Mouse (Mus musculus): ENCODE measurements around the gene Trim39. TPM values are rescaled to one million over a fixed set of nuclear protein-coding genes. Genes with fewer than 3 reads are reported as not detected.
"Not testable (repeated sequence)": the region's sequence is repeated elsewhere in the genome, so short reads cannot be mapped to it uniquely, and the experiment has no call there.

The Trim39 gene
- polyA plus RNA-seq (2014; fragmentation: Nextera tagmentation; extraction: Ambion mirVana) = 8.7 and 9.5 TPM in 2 replicates

DNA sequence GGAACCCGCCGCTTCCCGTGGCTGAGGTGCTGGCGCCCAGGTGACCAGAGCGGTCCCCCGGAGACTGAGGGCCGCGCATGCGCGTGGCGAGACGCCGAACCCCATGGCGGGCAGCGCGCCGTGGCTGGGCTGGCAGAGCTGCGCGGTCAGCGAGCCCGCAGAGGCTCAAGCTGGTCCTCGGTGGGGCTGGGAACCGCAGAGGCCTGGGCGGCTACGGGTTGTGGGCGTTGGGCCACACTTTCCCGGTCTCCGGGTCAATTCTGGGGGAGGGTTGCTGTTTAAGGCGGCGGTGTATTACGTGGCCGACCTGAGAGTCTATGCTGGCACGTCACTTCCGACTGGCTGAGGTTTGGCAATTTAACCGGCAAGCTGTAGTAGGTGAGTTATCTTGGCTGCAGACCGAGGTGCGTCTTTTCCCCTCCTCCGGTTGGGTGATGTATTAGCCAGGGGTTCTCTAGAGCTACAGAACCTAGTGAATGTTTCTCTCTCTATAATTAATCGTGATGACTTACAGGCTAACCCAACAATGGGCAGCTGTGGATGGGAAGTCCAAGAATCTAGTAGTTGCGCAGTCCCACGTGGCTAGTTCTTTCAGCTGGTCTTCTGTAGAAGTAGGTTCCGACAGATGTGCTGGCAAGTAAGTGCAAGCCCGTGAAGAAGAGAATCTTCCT, at the start of gene Trim39:
Gene Trim39 (minus strand): TSS at position 662 of the 671 bp plus-strand sequence.
- Histone ChIP-seq H3K27me3 (ENCODE audit: control insufficient read depth, insufficient read depth, low read length) (no peaks in the 10 kb centered on the region), H3K27ac (replicated peaks in 1 of 2; ENCODE audit: control insufficient read depth in 1 of 2, insufficient read depth in 1 of 2, low read depth in 2 of 2, low read length in 2 of 2) (peak within 1 kb of the TSS; percentile 73 to 88), H3K9ac (ENCODE audit: low read length) (peak within 1 kb of the TSS; percentile 95), H3K4me1 (ENCODE audit: control insufficient read depth in 2 of 2, insufficient read depth in 2 of 2, low read length in 2 of 2) (peaks cover 8 to 26% of the 10 kb centered on the region in 2 experiments), H3K36me3 (ENCODE audit: control insufficient read depth, insufficient read depth, low read length) (peaks cover 44% of the 10 kb centered on the region), H3K4me3 (ENCODE audit: control insufficient read depth in 1 of 2, insufficient read depth in 1 of 2, low read depth in 1 of 2, low read length in 2 of 2) (peak within 1 kb of the TSS; percentile 90 to 96), H3K4me2 (ENCODE audit: low read length) (peak within 1 kb of the TSS; percentile 81), H3K9me3 (ENCODE audit: control insufficient read depth, low read length) (no peaks in the 10 kb centered on the region)
- under 1% methylated on average over 43 of the region's 43 CpGs for WGBS
- ATAC-seq (ENCODE audit: insufficient number of reproducible peaks, insufficient read depth, low FRiP score, low read depth) = peak; percentile 70

DNA sequence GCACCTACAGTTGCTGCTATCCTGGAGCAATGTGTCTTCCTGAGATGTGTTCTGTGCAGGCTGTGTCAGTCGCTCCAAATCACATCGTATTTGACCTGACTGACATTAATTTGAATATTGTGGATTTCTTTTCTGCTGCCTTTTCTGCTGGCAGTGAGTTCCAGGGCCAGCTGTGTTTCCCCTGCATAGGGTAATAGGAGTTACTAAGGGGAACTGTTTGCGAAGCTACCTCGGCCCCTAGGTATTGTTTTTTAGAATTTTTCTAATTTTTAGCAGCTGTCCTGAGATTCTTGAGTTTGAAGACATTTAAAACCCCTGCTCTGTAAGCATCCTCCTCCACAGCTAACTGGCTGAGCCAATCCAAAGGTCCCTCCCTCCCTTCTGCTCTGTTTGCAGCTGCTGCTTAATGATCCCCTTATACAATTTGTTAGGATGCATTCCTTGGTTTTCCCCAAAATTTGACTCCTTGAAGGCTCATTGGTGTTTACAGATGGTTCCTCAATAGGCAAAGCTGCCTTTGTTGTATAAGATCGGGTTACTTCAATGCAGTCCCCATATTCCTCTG, 43.7 kb upstream of the Trim39 start:
- peak overlapping the region; percentile 92 for H3K4me2 ChIP-seq (ENCODE audit: low read length)
- ATAC-seq (ENCODE audit: insufficient number of reproducible peaks, insufficient read depth, low FRiP score, low read depth) = no peak
- H3K27ac ChIP-seq (replicated peaks in 1 of 2; ENCODE audit: control insufficient read depth in 1 of 2, insufficient read depth in 1 of 2, low read depth in 2 of 2, low read length in 2 of 2) = no peak overlapping the region
- no peak overlapping the region for H3K9ac ChIP-seq (ENCODE audit: low read length)
- no peaks in the 10 kb centered on the region for H3K9me3 ChIP-seq (ENCODE audit: control insufficient read depth, low read length)
- peaks cover 6% of the 10 kb centered on the region; the same call in 1 of the 2 replicates for H3K27me3 ChIP-seq (ENCODE audit: control insufficient read depth, insufficient read depth, low read length)
- no peaks in the 10 kb centered on the region for H3K36me3 ChIP-seq (ENCODE audit: control insufficient read depth, insufficient read depth, low read length)
- WGBS = 35% methylated on average over 5 of the region's 5 CpGs
- H3K4me1 ChIP-seq (ENCODE audit: control insufficient read depth in 2 of 2, insufficient read depth in 2 of 2, low read length in 2 of 2) = peaks cover 0 to 3% of the 10 kb centered on the region in 2 experiments; a peak in 2 of 4 replicates
- peak overlapping the region; percentile 54 to 71 for H3K4me3 ChIP-seq (ENCODE audit: control insufficient read depth in 1 of 2, insufficient read depth in 1 of 2, low read depth in 1 of 2, low read length in 2 of 2)

DNA sequence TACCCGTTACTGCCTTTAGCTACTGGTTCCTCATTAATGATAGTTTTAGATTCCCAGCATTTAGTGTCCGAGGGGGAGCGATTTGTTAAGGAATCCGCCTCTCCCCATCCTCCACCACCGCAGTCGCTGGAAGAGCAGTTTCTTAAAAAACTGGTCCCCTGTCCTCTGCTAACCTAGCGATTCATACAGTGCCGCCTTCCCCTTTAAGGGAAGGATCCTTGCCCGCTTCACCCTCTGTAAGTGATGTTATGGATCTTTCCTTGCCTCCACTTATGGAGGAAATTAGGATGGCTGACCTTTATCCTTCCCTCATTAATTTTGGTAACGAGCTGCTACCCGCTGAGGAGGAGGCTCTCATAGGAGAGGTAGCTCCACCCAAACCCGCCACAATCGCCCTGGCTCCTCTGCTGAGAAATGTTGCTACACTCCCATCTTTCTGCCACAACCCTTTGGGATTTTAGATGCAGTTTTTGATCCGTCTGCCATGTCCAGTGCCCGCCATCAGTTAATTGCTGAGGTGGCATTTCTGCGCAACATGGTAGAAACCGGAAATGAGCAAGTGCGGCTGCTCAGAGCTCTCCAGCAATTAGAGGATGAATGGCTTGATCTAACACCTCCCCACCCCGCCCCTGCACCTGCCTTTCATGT, 43.1 kb upstream of the Trim39 start:
- H3K4me3 ChIP-seq (ENCODE audit: control insufficient read depth in 1 of 2, insufficient read depth in 1 of 2, low read depth in 1 of 2, low read length in 2 of 2) = peak overlapping the region; percentile 54 to 71
- peak overlapping the region; percentile 66 for H3K9ac ChIP-seq (ENCODE audit: low read length)
- no peaks in the 10 kb centered on the region for H3K9me3 ChIP-seq (ENCODE audit: control insufficient read depth, low read length)
- H3K27ac ChIP-seq (replicated peaks in 1 of 2; ENCODE audit: control insufficient read depth in 1 of 2, insufficient read depth in 1 of 2, low read depth in 2 of 2, low read length in 2 of 2) = no peak overlapping the region
- peak overlapping the region; percentile 92 for H3K4me2 ChIP-seq (ENCODE audit: low read length)
- ATAC-seq (ENCODE audit: insufficient number of reproducible peaks, insufficient read depth, low FRiP score, low read depth) = no peak
- H3K27me3 ChIP-seq (ENCODE audit: control insufficient read depth, insufficient read depth, low read length) = peaks cover 6% of the 10 kb centered on the region; the same call in 1 of the 2 replicates
- H3K4me1 ChIP-seq (ENCODE audit: control insufficient read depth in 2 of 2, insufficient read depth in 2 of 2, low read length in 2 of 2) = peaks cover 0 to 3% of the 10 kb centered on the region in 2 experiments; a peak in 2 of 4 replicates
- no peaks in the 10 kb centered on the region for H3K36me3 ChIP-seq (ENCODE audit: control insufficient read depth, insufficient read depth, low read length)
- WGBS = under 1% methylated on average over 19 of the region's 19 CpGs

DNA sequence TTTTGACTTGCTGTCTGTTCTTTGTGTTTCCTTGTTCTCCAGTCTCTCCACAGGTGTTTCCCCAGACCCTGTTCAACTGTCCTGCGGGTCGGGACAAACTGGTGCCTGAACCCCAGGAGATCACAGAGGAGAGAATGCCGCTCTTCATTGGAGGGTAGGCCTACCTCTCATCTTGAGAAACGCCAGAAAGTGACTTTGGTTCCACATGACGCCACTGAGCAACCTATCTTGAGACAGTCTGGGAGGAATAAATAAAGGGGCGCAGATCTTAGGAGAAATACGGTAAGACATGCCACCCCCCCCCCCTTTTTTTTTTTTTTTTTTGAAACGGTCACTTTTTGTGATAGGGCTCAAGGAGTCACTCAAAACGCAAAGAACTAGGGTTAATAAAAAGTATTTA, 42.5 kb upstream of the Trim39 start:
- ATAC-seq (ENCODE audit: insufficient number of reproducible peaks, insufficient read depth, low FRiP score, low read depth) = no peak

DNA sequence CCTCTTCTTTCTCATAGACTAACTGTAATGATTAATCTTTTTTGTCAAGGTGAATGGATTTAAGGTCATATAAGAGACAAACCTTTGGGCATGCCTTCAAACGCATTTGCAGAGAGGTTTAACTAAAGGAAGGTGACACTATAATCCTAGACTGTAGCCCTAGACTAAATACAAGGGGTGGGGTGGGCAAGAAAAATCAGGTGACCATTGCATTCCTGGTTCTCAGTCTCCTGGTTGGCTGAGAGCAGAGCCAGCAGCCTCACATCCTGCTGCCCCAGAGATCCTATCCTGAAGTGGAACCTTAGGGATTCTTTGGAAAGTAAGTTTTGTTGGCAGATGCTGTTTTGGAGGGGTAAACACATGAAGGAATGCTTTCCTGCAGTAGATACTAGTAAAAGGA, 37.2 kb upstream of the Trim39 start:
- H3K36me3 ChIP-seq (ENCODE audit: control insufficient read depth, insufficient read depth, low read length) = no peaks in the 10 kb centered on the region
- no peak overlapping the region for H3K27ac ChIP-seq (replicated peaks in 1 of 2; ENCODE audit: control insufficient read depth in 1 of 2, insufficient read depth in 1 of 2, low read depth in 2 of 2, low read length in 2 of 2)
- H3K4me1 ChIP-seq (ENCODE audit: control insufficient read depth in 2 of 2, insufficient read depth in 2 of 2, low read length in 2 of 2) = no peaks in the 10 kb centered on the region
- H3K27me3 ChIP-seq (ENCODE audit: control insufficient read depth, insufficient read depth, low read length) = no peaks in the 10 kb centered on the region
- WGBS = 43% methylated on average over 1 of the region's 1 CpGs
- H3K4me2 ChIP-seq (ENCODE audit: low read length) = no peak overlapping the region
- H3K4me3 ChIP-seq (ENCODE audit: control insufficient read depth in 1 of 2, insufficient read depth in 1 of 2, low read depth in 1 of 2, low read length in 2 of 2) = no peak overlapping the region
- ATAC-seq (ENCODE audit: insufficient number of reproducible peaks, insufficient read depth, low FRiP score, low read depth) = no peak
- H3K9me3 ChIP-seq (ENCODE audit: control insufficient read depth, low read length) = no peaks in the 10 kb centered on the region
- no peak overlapping the region for H3K9ac ChIP-seq (ENCODE audit: low read length)

More for the DNA sequence above, 42.5 kb upstream of the Trim39 start:
- peaks cover 0 to 3% of the 10 kb centered on the region in 2 experiments; a peak in 2 of 4 replicates for H3K4me1 ChIP-seq (ENCODE audit: control insufficient read depth in 2 of 2, insufficient read depth in 2 of 2, low read length in 2 of 2)
- peak overlapping the region; percentile 92 for H3K4me2 ChIP-seq (ENCODE audit: low read length)
- H3K4me3 ChIP-seq (ENCODE audit: control insufficient read depth in 1 of 2, insufficient read depth in 1 of 2, low read depth in 1 of 2, low read length in 2 of 2) = peak overlapping the region in 1 of 2 experiments; percentile 54; a peak in 3 of 4 replicates
- WGBS = 5% methylated on average over 9 of the region's 9 CpGs
- no peaks in the 10 kb centered on the region for H3K9me3 ChIP-seq (ENCODE audit: control insufficient read depth, low read length)
- H3K27me3 ChIP-seq (ENCODE audit: control insufficient read depth, insufficient read depth, low read length) = peaks cover 6% of the 10 kb centered on the region; the same call in 1 of the 2 replicates
- no peak overlapping the region for H3K27ac ChIP-seq (replicated peaks in 1 of 2; ENCODE audit: control insufficient read depth in 1 of 2, insufficient read depth in 1 of 2, low read depth in 2 of 2, low read length in 2 of 2)
- H3K36me3 ChIP-seq (ENCODE audit: control insufficient read depth, insufficient read depth, low read length) = no peaks in the 10 kb centered on the region
- H3K9ac ChIP-seq (ENCODE audit: low read length) = peak overlapping the region; percentile 66

DNA sequence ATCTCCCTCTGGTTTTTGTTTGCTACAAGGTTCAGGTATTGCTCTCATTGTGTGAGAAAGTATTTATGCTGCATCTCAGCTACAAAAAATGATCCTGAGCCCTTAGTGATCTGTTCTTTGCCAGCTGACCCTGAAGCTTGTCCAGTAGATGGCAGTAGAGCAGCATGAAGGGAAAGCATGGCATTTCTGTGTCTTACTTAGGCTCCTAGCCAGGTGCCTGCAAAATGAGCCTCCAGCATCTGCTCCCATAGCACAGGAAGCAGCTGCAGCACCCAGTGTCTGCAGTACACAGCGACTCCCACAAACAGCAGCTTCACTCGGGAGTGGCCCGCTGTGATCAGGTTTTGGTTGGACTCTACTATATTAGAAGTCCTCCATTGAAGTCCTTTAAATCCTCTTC, 36.8 kb upstream of the Trim39 start:
- WGBS = 3% methylated on average over 3 of the region's 3 CpGs
- not testable (repeated sequence) for H3K4me1 ChIP-seq (ENCODE audit: control insufficient read depth in 2 of 2, insufficient read depth in 2 of 2, low read length in 2 of 2); H3K4me2 ChIP-seq (ENCODE audit: low read length); H3K36me3 ChIP-seq (ENCODE audit: control insufficient read depth, insufficient read depth, low read length); ATAC-seq (ENCODE audit: insufficient number of reproducible peaks, insufficient read depth, low FRiP score, low read depth); H3K9me3 ChIP-seq (ENCODE audit: control insufficient read depth, low read length); H3K27me3 ChIP-seq (ENCODE audit: control insufficient read depth, insufficient read depth, low read length); H3K9ac ChIP-seq (ENCODE audit: low read length); H3K4me3 ChIP-seq (ENCODE audit: control insufficient read depth in 1 of 2, insufficient read depth in 1 of 2, low read depth in 1 of 2, low read length in 2 of 2); H3K27ac ChIP-seq (replicated peaks in 1 of 2; ENCODE audit: control insufficient read depth in 1 of 2, insufficient read depth in 1 of 2, low read depth in 2 of 2, low read length in 2 of 2)

DNA sequence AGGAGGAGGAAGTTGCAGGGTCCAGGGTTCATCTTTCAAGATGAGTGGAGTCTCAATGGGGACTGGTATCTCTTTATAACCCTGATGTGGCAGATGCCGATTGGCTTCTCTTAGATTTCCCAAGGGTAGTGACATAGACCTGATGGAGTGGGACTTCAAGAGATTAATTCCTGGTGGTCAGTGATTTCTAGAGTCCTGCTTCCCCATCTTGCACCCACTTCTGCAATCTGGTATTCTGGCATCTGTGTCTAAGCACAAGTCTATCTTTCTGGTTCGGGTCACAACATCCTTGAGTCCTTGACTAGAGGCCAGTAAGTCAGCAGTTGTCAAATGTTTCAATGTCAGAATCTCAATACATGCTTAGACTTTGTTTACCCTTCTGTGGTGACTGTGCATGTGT, 14.3 kb upstream of the Trim39 start, which contains the start of gene H2-M10.2:
Gene H2-M10.2 (minus strand): TSS at position 101 of the 400 bp plus-strand sequence.
- no peaks in the 10 kb centered on the region for H3K4me1 ChIP-seq (ENCODE audit: control insufficient read depth in 2 of 2, insufficient read depth in 2 of 2, low read length in 2 of 2)
- no peak within 1 kb of the TSS for H3K9ac ChIP-seq (ENCODE audit: low read length)
- no peak within 1 kb of the TSS for H3K4me3 ChIP-seq (ENCODE audit: control insufficient read depth in 1 of 2, insufficient read depth in 1 of 2, low read depth in 1 of 2, low read length in 2 of 2)
- no peaks in the 10 kb centered on the region for H3K36me3 ChIP-seq (ENCODE audit: control insufficient read depth, insufficient read depth, low read length)
- WGBS = 82% methylated on average over 2 of the region's 2 CpGs
- no peak for ATAC-seq (ENCODE audit: insufficient number of reproducible peaks, insufficient read depth, low FRiP score, low read depth)
- H3K9me3 ChIP-seq (ENCODE audit: control insufficient read depth, low read length) = peaks cover 7% of the 10 kb centered on the region; the same call in 1 of the 2 replicates
- no peak within 1 kb of the TSS for H3K27ac ChIP-seq (replicated peaks in 1 of 2; ENCODE audit: control insufficient read depth in 1 of 2, insufficient read depth in 1 of 2, low read depth in 2 of 2, low read length in 2 of 2)
- no peak within 1 kb of the TSS for H3K4me2 ChIP-seq (ENCODE audit: low read length)
- H3K27me3 ChIP-seq (ENCODE audit: control insufficient read depth, insufficient read depth, low read length) = no peaks in the 10 kb centered on the region

All from heart, embryonic 14.5 days (tissue).